Mouse (Mus musculus) c-Kit-positive CD71-positive TER-119-positive erythroid progenitor cells, embryonic 14.5 days (primary cell): Measurements from ENCODE around the gene Cd151.

ENCODE experiments used
- DNase-seq: peaks from one replicate; pipeline ENCODE4 v3.0.0-alpha.2; 2013; ENCODE audit warnings: low spot score

The Cd151 gene

GRCm38 (mm10) chr7:141472763-141473162 lies 5.6 kb downstream of the Cd151 start:
- DNase-seq: no peak

- DNase-seq: no peak
Observed at GRCm38 (mm10) chr7:141474160-141474559, 7.0 kb downstream of the Cd151 start.

- DNase-seq: peak; percentile 85
Observed at GRCm38 (mm10) chr7:141475011-141475804, 8.0 kb downstream of the Cd151 start, which contains the start of the genes Polr2l and Tspan4. TSS of gene Polr2l (minus strand) at chr7:141475132. TSS of gene Tspan4 (plus strand) at chr7:141475240.

GRCm38 (mm10) chr7:141475805-141476158 lies 8.6 kb downstream of the Cd151 start:
- DNase-seq: no peak

- no peak for DNase-seq
Observed at GRCm38 (mm10) chr7:141476226-141476980, 9.2 kb downstream of the Cd151 start.

DNA sequence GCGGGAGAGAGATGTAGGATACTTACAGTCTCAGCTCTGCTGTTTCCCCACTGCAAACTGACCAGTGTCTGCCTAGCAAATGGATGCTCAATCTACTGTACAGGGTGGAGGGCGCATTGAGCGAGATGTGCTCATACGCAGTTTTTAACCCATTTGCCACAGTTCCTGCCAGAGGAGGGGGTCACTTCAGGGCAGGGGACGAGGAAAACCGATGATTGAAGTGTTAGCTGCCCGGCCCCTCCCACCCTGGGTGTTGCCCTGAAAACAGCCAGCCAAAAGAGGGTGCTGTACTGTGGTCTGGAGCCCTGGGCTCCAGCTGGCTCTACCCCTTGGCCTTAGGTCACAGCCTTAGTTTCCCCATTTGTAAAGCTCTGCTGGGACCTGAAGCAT lies 9.8 kb downstream of the Cd151 start:
- no peak for DNase-seq

DNA sequence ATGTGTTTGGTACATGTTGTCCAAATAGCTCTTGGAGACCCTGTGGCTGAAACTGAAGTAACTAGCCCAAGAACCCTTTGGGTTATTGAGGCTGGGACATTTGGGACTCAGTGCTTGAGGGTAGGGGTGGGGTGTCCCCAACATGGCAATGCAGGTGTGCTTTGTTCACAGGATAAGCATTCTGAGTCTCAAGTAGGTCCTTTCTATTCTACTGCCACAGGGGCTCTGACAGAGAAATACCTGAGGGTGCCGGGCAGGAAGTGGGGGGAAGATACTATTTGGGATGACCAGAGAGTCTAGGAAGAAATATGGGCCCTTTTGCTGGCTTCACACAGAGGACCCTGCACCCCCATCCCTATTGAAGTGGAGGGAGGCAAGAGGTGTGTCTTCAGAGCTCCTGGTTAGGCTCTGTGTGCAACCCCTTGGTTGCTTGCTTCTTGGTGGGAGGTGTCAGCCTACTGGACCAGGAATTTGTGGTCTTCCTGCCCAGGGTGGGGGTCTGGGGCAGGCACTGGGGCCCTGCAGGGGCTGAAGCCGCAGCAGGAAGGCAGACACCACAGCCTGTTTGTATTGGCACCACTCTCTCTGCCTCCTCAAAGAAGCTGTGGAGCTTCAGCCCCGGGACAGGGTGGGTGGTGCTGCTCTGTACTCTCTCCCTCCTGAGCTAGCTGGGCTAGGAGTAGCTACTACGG lies 10.5 kb downstream of the Cd151 start:
- DNase-seq: no peak

DNA sequence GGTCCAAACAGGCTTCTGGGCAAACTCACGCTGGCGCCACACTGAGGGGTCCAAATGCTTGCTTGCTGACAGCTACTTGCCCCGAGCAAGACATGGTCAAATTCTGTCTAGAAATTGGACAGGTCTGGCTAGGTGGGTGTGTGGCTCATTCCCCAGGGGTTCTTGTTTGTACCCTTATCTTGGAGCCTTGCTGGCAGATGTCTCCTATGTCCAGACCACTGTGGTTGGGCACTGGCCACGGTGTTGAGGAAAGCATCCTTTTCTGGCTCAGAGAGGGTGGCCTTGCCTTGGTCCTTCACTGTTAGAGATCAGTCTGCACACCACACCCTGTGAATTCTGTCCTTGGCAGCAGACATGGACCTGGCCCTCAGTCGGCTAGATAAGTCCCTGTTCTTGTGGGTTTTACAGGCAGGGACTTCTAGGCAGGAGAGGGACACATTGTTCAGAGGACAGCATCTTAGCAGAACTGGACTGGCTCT lies 11.1 kb downstream of the Cd151 start:
- no peak for DNase-seq

DNA sequence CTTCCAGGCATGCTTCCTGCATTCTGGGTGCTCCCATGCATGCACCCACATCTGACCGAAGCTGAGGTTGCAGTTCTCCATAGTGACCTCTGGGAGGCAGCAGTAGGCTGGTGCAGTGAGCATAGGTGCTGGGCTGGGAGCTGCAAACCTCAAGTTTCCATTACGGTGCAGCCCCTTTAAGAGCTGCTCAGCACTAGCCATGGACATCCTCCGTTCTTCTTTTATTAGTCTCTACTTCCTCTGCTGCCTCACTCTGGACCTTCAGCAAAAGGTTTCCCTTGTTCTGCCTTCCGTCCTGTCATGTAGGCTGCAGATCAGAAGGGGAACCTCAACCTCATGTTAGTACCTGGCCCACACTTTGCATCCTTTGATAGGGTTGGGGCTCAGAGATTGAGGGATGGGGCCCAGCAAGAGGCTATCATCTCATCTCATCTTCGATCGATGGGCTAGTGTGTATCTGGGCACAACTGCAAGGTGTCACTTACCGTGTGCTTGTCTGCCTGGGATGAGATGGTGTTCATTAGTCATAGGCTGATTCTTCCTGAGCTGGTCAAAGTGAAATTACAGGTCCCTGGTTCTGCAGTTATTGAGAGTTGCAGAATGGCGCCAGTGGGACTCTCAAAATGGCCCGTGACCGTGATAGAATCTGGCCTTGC lies 13.8 kb downstream of the Cd151 start:
- peak; percentile 77 for DNase-seq

- peak; percentile 47 for DNase-seq
Observed at GRCm38 (mm10) chr7:141481498-141482401, 14.6 kb downstream of the Cd151 start.

DNA sequence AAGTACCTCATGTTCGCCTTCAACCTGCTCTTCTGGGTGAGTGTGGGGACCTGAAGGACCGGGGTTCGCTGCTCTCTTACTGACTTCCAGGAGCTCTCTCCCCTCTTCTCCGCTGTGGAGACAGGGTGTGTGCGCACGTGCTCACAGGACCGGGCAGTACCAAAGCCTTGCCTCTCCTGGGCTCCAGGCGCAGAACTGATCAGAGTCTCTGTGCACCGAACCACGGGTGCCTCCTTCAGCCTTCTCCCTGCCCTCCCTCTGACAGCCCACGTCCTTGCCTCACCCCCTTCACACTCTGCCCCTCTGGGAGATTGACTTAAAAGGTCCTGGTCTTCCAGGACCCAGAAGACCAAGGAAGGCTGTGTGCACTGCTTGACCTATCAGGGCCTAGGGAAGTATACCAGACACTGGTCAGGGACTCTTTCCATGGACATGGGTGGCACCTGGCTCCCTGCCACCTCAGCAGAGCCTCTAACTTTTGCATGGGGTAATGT lies 15.4 kb downstream of the Cd151 start:
- no peak for DNase-seq

- DNase-seq: no peak
Observed at GRCm38 (mm10) chr7:141483114-141483653, 16.0 kb downstream of the Cd151 start.

- no peak for DNase-seq
Observed at GRCm38 (mm10) chr7:141484186-141485120, 17.3 kb downstream of the Cd151 start.

DNA sequence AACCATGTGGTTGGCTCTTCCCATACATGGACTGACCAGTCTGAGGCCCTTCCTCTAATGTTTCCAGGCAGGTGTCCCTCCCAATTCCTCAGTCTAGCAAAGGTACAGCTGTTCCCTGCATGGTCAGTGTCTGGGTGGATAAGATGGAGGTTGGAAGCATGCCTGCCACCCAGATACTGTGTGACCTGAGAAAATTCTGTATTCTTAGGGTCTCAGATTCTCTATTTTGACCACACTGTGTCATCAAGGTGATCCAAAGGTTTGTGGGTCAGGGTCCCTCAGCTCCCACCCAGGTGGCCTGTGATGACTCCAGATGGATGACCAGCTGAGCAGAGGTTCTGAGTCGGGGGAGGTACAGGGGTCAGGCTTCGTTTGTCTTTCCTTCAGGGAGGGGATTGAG lies 18.0 kb downstream of the Cd151 start:
- no peak for DNase-seq

DNA sequence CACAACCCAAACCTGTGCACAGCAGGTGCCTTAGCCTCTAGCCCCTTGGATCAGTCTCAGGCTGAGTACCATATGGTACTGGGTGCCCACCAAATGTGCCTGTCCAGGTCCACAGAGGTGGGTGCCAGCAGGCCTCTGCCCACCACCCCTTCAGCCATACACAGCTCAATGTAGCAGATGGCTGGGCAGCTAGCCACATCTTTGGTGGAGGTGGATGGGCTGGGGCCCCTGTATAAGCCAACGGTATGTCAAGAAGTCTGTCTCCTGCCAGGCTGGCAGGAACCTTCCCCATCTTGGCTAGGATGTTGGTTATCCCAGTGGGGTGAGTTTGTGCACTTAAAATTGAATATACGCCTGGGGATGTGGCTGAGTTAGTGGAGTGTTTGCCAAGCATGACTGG lies 18.4 kb downstream of the Cd151 start:
- DNase-seq: no peak

DNA sequence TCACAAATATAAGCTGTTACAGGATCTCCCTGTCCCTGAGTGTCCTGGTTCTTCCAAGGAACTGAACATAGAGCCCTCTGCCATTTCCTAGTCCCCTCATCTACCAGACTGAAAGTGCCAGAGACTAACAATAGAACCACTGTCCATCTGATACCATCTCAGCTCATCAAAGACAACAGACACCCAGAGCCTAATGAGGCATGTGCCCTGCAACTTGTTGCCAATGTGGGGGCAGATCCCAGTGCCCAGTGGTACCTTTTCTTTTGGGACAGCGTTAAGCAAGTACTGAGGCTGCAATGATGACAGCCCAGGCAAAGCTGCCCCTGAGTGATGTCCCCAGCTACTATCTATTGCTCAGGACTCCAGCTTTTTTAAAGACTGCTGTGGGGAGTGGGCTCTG lies 19.0 kb downstream of the Cd151 start:
- no peak for DNase-seq

- no peak for DNase-seq
Observed at GRCm38 (mm10) chr7:141487141-141487540, 19.9 kb downstream of the Cd151 start.

DNA sequence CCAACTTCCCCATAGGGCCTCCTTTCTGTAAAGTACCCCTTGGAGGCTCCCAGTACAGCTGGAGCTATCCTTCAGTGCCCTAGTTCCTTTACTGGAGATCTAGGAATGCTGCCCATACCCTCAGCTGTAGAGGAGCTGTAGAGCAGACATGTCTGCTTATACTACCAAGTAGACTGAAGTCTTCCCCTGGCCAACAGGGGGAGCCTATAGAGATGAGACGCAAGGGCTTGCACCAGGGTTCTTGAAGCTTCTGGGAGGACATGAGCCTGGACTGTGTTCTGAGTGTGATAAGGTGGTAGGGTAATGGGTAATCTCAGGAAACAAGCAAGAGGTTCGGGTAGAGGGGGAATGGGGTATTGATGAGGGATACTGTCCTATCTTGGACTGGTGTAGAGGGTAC lies 24.0 kb downstream of the Cd151 start:
- DNase-seq: peak; percentile 64

DNA sequence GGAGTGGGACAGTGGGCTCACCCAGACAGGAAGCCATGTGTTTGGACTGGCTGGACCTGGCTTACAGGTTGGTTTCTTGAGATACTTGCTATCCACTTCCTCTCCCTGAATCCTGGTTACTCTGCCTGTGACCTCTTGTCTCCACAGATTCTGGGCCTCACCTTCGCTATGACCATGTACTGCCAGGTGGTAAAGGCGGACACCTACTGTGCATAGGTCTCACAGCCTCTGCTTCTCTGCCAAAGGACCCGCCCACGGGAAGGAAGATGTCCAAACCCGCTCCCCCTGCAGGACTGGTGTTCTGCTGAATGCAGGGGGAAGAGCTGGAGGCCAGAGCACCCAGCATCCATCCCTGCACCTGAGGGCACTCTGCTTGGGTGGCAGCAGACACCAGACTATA lies 25.5 kb downstream of the Cd151 start:
- DNase-seq: no peak
